Mouse (Mus musculus) hindbrain, embryonic 14.5 days (tissue): ENCODE measurements around the gene Eif5a. TPM values are rescaled to one million over a fixed set of nuclear protein-coding genes. Genes with fewer than 3 reads are reported as not detected.
A peak's percentile ranks its signal among the peaks of the same experiment; 100 is the strongest.

Experiments
- ATAC-seq: fragments of 200-750 bp; cut with Nextera tagmentation; 2 replicates; pipeline ENCODE4 v1.8.0; 2017; ENCODE audit warnings: moderate number of reproducible peaks, mild to moderate bottlenecking, moderate TSS enrichment, moderate library complexity; ENCODE audit not compliant: low FRiP score
- DNase-seq: peaks from one replicate; pipeline ENCODE4 v3.0.0-alpha.2; 2015; ENCODE audit warnings: low spot score
- H3K27ac ChIP-seq: fragments of 300-500 bp; sonication (generic); 2 replicates; pipeline ENCODE4 v1.5.1; 2014; ENCODE audit warnings: mild to moderate bottlenecking, moderate library complexity
- H3K27me3 ChIP-seq: fragments of 300-500 bp; sonication (generic); 2 replicates; pipeline ENCODE4 v1.6.1; 2014; ENCODE audit warnings: mild to moderate bottlenecking, low read length, mixed read lengths; ENCODE audit not compliant: control insufficient read depth, insufficient read depth
- H3K36me3 ChIP-seq: fragments of 300-500 bp; sonication (generic); replicated peaks from 2 replicates; pipeline ENCODE4 v1.6.1; 2014; ENCODE audit not compliant: control insufficient read depth, insufficient read depth
- H3K4me1 ChIP-seq: fragments of 300-500 bp; sonication (generic); replicated peaks from 2 replicates; pipeline ENCODE4 v1.6.1; 2014; ENCODE audit warnings: antibody characterized with exemption, low read length, mixed read lengths; ENCODE audit not compliant: control insufficient read depth, insufficient read depth
- H3K4me2 ChIP-seq: fragments of 300-500 bp; sonication (generic); replicated peaks from 2 replicates; pipeline ENCODE4 v1.6.1; 2014; ENCODE audit warnings: mild to moderate bottlenecking, moderate library complexity
- H3K4me3 ChIP-seq: fragments of 300-500 bp; sonication (generic); replicated peaks from 2 replicates; pipeline ENCODE4 v1.5.1; 2014; ENCODE audit warnings: mild to moderate bottlenecking, low read length
- H3K9ac ChIP-seq: fragments of 300-500 bp; sonication (generic); 2 replicates; pipeline ENCODE4 v1.6.1; 2014
- H3K9me3 ChIP-seq: fragments of 300-500 bp; sonication (generic); 2 replicates; pipeline ENCODE4 v1.6.1; 2016; ENCODE audit warnings: low read length; ENCODE audit not compliant: control insufficient read depth
- WGBS: fragments of 180-500 bp; shearing (Covaris S2); extraction: QIAGEN DNeasy Blood & Tissue Kit; methylation state at CpG from one replicate; pipeline ENCODE4 v1.1.7; 2014; 5-methylcytosine and 5-hydroxymethylcytosine counted together
- polyA plus RNA-seq: library from polyadenylated mRNA; unstranded; fragments of >200 nt; fragmentation: Nextera tagmentation; extraction: Ambion mirVana; gene quantifications from 2 replicates; pipeline ENCODE4 v1.2.1, GENCODE M21; 2014

Gene Eif5a
- polyA plus RNA-seq, 1 experiment from 2014 or later, result 1,061 TPM

DNA sequence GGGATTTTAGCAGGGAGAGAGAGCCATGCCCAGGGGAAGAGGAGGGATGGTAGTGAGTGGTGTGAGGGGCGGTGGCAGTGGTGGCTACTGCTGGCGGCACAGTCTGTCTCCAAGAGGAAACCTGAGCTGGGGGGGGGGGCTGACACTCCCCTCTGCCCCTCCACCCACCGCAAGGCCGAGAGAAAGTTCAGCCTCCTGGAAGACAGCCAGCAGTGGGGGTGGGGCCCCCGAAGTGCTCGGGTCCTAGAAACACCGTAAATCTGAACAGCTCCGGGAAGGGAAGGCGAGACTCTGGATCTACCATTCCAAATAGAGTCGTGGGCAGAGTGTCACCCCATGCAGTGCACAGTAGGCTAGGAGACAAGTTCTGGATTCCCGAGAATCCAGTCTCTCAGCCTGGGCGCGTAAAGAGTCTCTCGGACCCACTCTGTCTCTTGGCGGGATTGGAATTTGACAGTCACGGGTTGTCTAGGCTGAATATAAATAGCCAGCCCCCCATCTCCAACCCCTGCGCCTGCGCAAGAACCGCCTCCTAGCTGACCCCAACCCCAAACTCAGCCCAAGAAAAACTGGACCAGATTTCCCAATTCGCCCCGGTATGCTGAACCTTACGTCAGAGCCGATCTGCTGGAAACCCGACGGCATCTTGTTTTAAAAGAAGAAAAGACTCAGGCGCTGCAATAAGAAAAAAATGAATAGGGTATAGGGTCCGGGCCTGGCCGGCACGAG, 25.7 kb upstream of the Eif5a start:
- H3K9ac ChIP-seq, result peak overlapping the region; percentile 42; the same call in 1 of the 2 replicates
- DNase-seq, result peak; percentile 36
- no peaks in the 10 kb centered on the region; the same call in 1 of the 2 replicates for H3K36me3 ChIP-seq
- H3K27ac ChIP-seq, result no peak overlapping the region
- 3% methylated on average over 28 of the region's 29 CpGs for WGBS
- H3K9me3 ChIP-seq, result no peaks in the 10 kb centered on the region
- H3K4me2 ChIP-seq, result peak overlapping the region; percentile 58
- peak; percentile 35; the same call in 1 of the 2 replicates for ATAC-seq
- H3K27me3 ChIP-seq, result peaks cover 13% of the 10 kb centered on the region
- peak overlapping the region; percentile 40 for H3K4me3 ChIP-seq
- peaks cover 6% of the 10 kb centered on the region; the same call in 1 of the 2 replicates for H3K4me1 ChIP-seq

DNA sequence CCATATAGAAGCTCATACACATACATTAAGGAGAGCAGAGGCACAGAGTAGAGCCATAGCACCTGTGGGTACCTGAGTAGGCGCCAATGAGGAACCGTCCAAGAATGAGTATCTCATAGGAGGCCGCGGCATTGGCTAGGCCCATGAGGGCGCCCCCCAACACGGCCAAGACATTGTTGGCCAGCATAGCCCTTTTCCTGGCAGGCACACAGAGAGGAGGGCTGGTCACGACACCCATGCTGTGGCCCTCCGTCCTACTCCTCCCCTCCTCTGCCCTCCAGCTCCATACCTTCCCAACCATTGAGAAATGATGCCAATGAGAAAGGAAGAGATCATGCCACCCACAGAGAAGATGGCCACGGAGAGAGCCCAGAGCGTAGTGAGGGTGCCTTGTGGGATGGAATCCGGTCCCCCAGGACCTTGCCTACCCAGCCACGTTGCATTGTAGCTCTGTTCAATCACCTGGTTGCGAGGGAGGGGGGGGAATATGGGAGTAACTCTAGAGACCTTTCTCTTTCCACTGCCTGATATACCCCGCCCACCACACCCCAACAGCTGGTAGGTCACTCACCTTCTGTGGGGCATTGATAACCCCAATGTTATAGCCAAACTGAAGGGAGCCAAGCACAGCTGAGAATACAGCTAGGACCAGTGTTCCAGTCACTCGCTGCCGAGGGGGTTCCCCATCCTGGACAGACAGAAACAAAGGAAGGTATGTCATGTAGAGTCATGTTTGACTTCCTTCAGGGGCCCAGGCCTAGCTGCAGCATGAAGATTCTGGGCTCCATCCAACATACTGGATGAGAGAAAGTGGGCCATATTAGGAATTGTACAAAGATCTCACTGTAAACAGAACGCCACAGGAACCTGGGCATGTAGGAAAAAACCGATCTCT, 24.5 kb upstream of the Eif5a start:
- Histone ChIP-seq H3K4me2 (no peak overlapping the region), H3K27ac (no peak overlapping the region), H3K9me3 (no peaks in the 10 kb centered on the region), H3K36me3 (no peaks in the 10 kb centered on the region; the same call in 1 of the 2 replicates), H3K4me3 (no peak overlapping the region), H3K4me1 (peaks cover 6% of the 10 kb centered on the region; the same call in 1 of the 2 replicates), H3K9ac (no peak overlapping the region), H3K27me3 (peaks cover 13% of the 10 kb centered on the region)
- no peak for DNase-seq
- ATAC-seq, result no peak
- WGBS, result 92% methylated on average over 18 of the region's 18 CpGs

DNA sequence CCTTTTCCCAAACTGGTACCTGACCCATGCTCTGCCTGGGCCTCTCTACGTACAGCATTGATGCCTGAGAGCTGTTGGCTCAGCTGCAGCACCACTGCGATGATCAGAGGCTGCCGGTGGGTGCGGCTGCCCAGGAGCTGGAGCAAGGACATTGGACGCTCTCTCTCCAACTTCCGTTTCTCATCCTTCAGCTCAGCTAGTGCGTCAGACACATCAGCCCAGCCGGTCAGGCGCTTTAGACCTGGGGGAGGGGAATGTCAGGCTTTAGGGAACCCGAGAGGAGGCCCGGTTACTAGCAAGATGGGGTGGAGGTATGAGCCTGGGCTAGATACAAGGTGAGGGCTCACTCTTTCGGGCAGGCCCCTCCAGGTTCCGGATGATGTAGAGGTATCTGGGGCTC, 23.5 kb upstream of the Eif5a start:
- WGBS, result 84% methylated on average over 13 of the region's 13 CpGs
- no peak for ATAC-seq
- Histone ChIP-seq H3K4me3 (no peak overlapping the region), H3K27ac (no peak overlapping the region), H3K36me3 (no peaks in the 10 kb centered on the region; the same call in 1 of the 2 replicates), H3K9me3 (no peaks in the 10 kb centered on the region), H3K4me2 (no peak overlapping the region), H3K4me1 (peaks cover 6% of the 10 kb centered on the region; the same call in 1 of the 2 replicates), H3K27me3 (peaks cover 13% of the 10 kb centered on the region), H3K9ac (no peak overlapping the region)
- DNase-seq, result no peak

DNA sequence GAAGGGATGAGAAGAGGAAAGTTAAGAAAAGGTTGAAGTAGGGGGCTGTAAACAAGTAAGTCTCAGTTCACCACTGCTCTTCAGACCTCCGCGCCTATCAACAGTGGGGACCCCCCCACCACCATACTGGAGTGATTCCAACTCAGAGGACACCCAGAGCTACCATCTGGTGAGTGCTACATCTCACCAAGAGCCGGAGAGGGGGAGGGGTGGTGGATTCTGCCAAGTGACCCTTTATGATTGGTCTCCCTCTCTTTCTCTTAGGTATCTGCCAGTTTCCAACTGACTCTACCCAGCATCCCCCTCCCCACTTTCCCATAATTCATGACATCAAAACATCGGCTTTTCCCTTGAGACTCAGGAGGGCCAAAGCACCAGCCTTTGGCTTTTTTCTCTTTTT, 19.2 kb upstream of the Eif5a start:
- no peak overlapping the region for H3K27ac ChIP-seq
- H3K9me3 ChIP-seq, result no peaks in the 10 kb centered on the region
- H3K36me3 ChIP-seq, result no peaks in the 10 kb centered on the region; the same call in 1 of the 2 replicates
- H3K4me2 ChIP-seq, result no peak overlapping the region
- WGBS, result 74% methylated on average over 4 of the region's 4 CpGs
- ATAC-seq, result no peak
- no peak for DNase-seq
- H3K9ac ChIP-seq, result no peak overlapping the region
- peaks cover 26% of the 10 kb centered on the region for H3K27me3 ChIP-seq
- no peak overlapping the region for H3K4me3 ChIP-seq
- no peaks in the 10 kb centered on the region; the same call in 1 of the 2 replicates for H3K4me1 ChIP-seq

DNA sequence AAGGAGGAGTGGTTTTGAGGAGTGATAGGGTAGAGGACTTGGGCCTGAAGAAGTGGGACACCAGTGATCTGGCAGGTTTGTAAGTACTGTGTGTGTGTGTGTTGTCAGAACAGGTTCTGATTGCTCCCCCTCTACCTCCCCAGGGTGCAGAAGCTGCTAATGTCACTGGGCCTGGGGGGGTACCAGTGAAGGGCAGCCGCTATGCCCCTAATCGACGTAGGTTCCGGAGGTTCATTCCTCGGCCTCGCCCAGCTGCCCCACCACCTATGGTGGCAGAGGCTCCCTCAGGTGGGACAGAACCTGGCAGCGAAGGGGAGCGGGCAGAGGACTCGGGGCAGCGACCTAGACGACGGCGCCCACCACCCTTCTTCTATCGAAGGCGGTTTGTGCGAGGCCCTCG, 18.0 kb upstream of the Eif5a start:
- H3K9me3 ChIP-seq, result no peaks in the 10 kb centered on the region
- peaks cover 32% of the 10 kb centered on the region for H3K27me3 ChIP-seq
- H3K9ac ChIP-seq, result no peak overlapping the region
- ATAC-seq, result no peak
- H3K27ac ChIP-seq, result no peak overlapping the region
- DNase-seq, result no peak
- no peak overlapping the region for H3K4me2 ChIP-seq
- H3K4me3 ChIP-seq, result no peak overlapping the region
- H3K36me3 ChIP-seq, result no peaks in the 10 kb centered on the region
- 93% methylated on average over 17 of the region's 17 CpGs for WGBS
- H3K4me1 ChIP-seq, result no peaks in the 10 kb centered on the region; the same call in 1 of the 2 replicates

DNA sequence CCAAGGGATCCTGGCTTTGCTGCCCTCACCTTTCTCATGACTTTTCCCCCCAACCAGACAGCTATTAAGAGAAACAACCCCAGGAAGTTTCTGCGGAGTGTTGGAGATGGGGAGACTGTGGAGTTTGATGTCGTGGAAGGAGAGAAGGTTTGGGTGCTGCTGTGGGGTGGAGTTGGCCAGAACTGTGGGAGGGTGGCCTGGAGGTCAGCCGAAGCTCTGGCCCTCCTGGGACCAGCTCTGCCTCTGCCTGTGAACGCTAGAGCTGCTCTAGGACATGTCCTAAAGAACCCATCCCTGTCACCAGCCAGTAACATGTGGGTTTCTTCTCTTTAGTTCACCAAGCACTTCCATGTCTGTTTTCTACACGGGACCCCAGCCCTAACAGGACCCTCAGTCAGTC, 17.4 kb upstream of the Eif5a start:
- Histone ChIP-seq H3K4me1 (no peaks in the 10 kb centered on the region; the same call in 1 of the 2 replicates), H3K9me3 (no peaks in the 10 kb centered on the region), H3K4me2 (no peak overlapping the region), H3K27ac (no peak overlapping the region), H3K9ac (no peak overlapping the region), H3K27me3 (peaks cover 36% of the 10 kb centered on the region), H3K36me3 (no peaks in the 10 kb centered on the region), H3K4me3 (no peak overlapping the region)
- no peak for ATAC-seq
- no peak for DNase-seq
- 77% methylated on average over 5 of the region's 5 CpGs for WGBS

DNA sequence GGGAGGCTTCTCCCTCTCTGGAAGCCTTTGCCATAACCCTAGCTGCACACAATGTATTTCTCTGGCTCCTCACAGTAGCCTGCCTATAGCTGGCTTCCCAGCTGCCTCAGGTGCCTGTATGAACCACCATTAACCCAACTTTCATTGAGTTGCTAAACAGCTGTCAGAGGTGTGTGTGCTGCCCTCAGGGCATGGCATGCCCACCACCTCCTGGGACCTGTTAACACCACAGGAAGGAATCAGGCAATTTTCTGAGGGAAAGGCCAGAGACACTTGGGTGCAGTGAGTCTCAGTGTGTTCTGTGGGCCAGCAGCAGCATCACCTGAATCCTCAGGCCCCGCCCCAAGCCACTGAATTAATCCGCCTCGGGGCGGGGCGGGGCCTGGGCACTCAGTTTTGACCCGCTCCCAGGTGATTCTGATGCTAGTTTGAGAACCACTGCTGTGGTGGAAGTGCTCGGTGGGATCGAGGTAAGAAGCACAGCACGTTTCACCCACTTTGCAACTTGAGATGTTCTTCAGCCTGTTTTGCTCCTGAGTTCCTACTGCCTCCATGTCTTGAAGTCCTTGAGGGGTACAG, 16.7 kb upstream of the Eif5a start:
- no peak for DNase-seq
- no peaks in the 10 kb centered on the region; the same call in 1 of the 2 replicates for H3K4me1 ChIP-seq
- no peak overlapping the region for H3K4me3 ChIP-seq
- no peaks in the 10 kb centered on the region for H3K9me3 ChIP-seq
- H3K36me3 ChIP-seq, result no peaks in the 10 kb centered on the region
- 33% methylated on average over 9 of the region's 9 CpGs for WGBS
- no peak for ATAC-seq
- H3K27ac ChIP-seq, result no peak overlapping the region
- H3K9ac ChIP-seq, result no peak overlapping the region
- peaks cover 36% of the 10 kb centered on the region for H3K27me3 ChIP-seq
- no peak overlapping the region for H3K4me2 ChIP-seq

DNA sequence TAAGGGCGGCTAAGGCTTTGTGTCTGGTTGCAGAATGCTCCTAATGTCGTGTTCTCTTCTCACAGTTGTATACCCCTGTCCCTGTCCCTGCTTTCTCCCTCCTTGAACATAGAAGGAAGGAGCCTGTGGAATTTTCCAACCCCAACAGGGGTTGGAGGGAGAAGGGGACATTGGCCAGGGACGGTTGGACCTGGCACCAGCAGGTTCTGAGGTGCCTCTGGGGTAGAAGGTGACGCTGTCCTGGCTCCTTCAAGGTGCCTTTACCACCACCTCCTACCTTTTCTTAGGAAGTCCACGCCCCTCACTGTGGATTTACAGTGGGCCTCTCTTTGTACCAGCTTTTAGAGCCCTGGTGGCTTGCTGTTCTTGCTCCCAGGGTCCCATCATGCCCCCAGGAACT, 16.1 kb upstream of the Eif5a start:
- no peak for ATAC-seq
- H3K36me3 ChIP-seq, result no peaks in the 10 kb centered on the region
- no peak overlapping the region for H3K4me3 ChIP-seq
- DNase-seq, result no peak
- no peak overlapping the region for H3K27ac ChIP-seq
- H3K9me3 ChIP-seq, result no peaks in the 10 kb centered on the region
- no peak overlapping the region for H3K9ac ChIP-seq
- no peaks in the 10 kb centered on the region; the same call in 1 of the 2 replicates for H3K4me1 ChIP-seq
- H3K27me3 ChIP-seq, result peaks cover 36% of the 10 kb centered on the region
- WGBS, result 61% methylated on average over 5 of the region's 5 CpGs
- H3K4me2 ChIP-seq, result no peak overlapping the region

DNA sequence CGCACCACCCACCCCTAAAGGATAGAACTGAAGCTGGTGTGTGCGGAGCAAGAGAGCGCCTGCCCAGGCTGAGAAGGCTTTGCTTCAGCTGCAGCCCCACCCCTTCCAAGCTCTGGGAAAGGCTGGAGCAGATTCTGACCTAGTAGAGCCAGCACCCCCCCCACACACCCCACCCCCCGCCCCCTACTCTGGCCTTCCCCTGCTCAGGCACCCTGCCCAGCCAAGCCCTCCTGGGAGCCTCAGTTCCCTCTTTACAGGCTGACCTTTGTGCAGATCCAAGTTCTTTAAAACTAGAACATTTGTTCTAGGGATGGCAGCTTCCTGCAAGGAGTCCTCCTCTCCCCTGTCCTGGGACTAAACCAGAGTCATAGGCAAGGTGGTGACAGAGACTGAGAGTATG, 15.6 kb upstream of the Eif5a start:
- no peak overlapping the region for H3K4me3 ChIP-seq
- no peak overlapping the region for H3K27ac ChIP-seq
- H3K9me3 ChIP-seq, result no peaks in the 10 kb centered on the region
- H3K9ac ChIP-seq, result no peak overlapping the region
- H3K4me2 ChIP-seq, result no peak overlapping the region
- DNase-seq (no peak), ATAC-seq (no peak)
- H3K4me1 ChIP-seq, result no peaks in the 10 kb centered on the region; the same call in 1 of the 2 replicates
- no peaks in the 10 kb centered on the region for H3K36me3 ChIP-seq
- 39% methylated on average over 4 of the region's 4 CpGs for WGBS
- H3K27me3 ChIP-seq, result peaks cover 36% of the 10 kb centered on the region
